Mouse (Mus musculus): ENCODE results near the gene Trp53bp1. TPM values are rescaled to one million over a fixed set of nuclear protein-coding genes. Genes with fewer than 3 reads are reported as not detected.

Trp53bp1 gene
- total RNA-seq, 2 experiments from 2014 or later: 148 to 170 TPM

DNA sequence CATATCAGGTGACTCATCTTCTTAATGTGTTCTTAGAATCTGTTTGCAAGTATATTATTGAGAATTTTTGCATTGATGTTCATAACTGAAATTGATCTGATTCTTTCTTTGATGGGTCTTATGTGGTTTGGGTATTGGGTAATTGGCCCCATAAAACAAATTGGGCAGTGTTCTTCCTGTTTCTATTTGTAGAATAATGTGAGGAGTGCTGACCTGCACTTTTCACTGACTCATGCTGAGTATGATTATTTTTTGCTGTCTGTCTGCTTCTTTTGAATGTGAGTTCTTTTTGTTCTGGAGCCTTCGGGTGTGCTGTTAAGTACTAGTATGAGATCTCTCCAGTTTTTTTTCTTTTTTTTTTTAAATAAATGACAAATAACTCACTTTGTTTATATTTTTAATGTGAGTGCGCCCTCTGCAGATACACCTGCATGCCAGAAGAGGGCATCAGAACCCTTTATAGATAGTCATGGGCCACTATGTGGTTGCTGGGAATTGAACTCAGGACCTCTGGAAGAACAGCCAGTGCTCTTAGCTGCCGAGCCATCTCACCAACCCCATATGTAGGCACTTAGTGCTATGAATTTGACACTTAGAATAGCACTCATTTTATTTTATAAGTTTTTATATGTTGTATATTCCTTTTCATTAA lies 92.3 kb downstream of the Trp53bp1 start:
- intact Hi-C loops (cut with DNase I): no loop called here
- TF ChIP-seq CTCF (IDR thresholded peaks at IDR 0.05): peak; percentile 29
- H3K4me3 ChIP-seq: no peak overlapping the region
- no peak for DNase-seq (ENCODE audit: extremely low spot score in 1 of 2, low spot score in 2 of 2)
- H3K27ac ChIP-seq: no peak overlapping the region

DNA sequence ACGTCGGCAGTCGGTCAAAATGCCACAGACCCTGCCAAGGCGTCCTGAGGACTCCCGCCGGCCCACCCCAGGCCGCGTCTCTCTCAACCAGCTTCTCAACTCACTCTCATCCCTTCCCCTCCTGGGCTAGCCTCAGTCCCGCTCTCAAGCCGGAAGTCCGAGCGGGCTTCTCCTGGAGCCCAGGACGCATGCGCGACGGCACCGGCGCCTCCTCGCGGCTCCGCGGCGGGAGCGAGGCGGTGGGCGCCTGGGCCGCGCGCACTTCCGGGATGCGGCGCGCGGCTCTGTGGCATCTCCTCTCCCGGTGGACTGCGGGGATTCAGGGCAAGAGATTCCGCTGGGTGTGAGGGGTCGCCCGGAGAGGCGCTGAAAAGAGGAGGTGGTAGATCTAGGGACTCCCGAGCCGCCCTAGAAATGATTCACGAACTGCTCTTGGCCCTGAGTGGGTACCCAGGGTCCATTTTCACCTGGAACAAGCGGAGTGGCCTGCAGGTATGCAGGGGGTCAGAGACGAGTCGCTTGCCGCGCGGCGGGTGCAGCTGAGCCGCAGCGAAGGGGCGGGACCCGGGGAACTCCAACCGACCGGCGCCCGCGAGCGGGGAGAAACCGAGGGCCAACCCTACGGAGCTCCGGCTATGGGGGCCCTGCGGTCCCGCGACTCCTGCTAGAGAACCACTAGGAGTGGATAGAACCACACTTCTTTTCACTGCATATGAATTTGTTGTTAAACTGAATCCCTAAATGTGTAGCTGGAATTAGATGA lies 100.0 kb downstream of the Trp53bp1 start, which contains the start of gene Zscan29:
Zscan29 (minus strand) TSS at position 146 of the 763 bp plus-strand sequence.
- DNase-seq (ENCODE audit: extremely low spot score in 1 of 2, low spot score in 2 of 2): peak; percentile 83 to 86
- intact Hi-C loops (cut with DNase I): loop anchor here (1.0 to 5.0 kb wide), 2 partner anchors 31 to 226 kb away; partner anchors contain the start of genes Adal and Lcmt2
- TF ChIP-seq CTCF (IDR thresholded peaks at IDR 0.05): no peak; the same call in 1 of the 2 replicates
- Histone ChIP-seq H3K27ac (peak within 1 kb of the TSS; percentile 80), H3K4me3 (peak within 1 kb of the TSS; percentile 94)

DNA sequence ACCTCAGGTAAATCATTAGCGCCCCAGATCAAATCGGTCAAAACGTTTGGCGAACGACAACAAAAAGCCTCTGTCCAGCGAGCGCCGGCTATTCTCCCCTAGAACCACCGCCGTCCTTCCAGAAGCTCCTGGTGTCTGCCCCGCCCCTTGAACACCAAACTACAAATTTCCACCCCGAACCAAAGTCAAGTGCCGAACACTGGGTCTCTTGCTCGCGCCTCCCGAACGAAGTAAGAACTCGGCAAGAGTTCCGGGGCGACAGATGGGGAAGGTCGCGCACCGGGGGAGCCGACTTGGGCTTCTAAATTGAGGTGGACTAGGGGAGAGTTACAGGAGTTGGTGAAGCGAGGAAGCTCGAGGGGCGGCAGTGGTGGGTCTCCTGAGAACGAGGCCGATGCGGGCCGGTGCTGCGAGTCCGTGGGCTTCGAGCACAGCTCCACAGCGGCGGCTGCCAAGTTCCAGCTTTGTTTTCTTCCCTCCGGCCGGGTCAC lies 100.7 kb downstream of the Trp53bp1 start, which contains the start of gene Tubgcp4:
Tubgcp4 (plus strand) TSS at position 174 of the 491 bp plus-strand sequence.
- peak within 1 kb of the TSS; percentile 80 for H3K27ac ChIP-seq
- TF ChIP-seq CTCF (IDR thresholded peaks at IDR 0.05): no peak
- H3K4me3 ChIP-seq: peak within 1 kb of the TSS; percentile 94
- intact Hi-C loops (cut with DNase I): loop anchor here (1.0 to 5.0 kb wide), 2 partner anchors 30 to 227 kb away; partner anchors contain the start of genes Adal and Lcmt2
- DNase-seq (ENCODE audit: extremely low spot score in 1 of 2, low spot score in 2 of 2): no peak

DNA sequence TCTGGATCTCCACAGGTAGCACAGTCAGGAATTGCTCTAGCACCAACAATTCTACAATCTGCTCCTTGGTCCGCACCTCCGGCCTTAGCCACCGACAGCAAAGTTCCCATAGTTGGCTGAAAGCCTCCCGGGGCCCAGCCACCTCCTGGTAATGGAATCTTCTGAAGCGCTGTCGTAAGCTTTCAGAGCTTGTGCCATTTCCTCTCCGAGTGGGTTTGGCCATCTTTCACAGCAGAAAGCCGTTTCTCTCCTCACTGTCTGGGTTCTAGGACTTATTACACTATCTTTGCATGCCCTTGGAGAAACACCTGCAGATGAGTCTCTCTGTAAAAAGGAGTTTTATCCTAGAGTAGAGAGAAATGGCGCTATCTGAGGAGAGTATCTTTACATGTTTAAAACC lies 101.3 kb downstream of the Trp53bp1 start:
- H3K4me3 ChIP-seq: peak overlapping the region; percentile 94
- no peak overlapping the region for H3K27ac ChIP-seq
- no peak for TF ChIP-seq CTCF (IDR thresholded peaks at IDR 0.05)
- no peak for DNase-seq (ENCODE audit: extremely low spot score in 1 of 2, low spot score in 2 of 2)
- intact Hi-C loops (cut with DNase I): loop anchor here (1.0 to 5.0 kb wide), 2 partner anchors 30 to 227 kb away; partner anchors contain the start of genes Adal and Lcmt2

DNA sequence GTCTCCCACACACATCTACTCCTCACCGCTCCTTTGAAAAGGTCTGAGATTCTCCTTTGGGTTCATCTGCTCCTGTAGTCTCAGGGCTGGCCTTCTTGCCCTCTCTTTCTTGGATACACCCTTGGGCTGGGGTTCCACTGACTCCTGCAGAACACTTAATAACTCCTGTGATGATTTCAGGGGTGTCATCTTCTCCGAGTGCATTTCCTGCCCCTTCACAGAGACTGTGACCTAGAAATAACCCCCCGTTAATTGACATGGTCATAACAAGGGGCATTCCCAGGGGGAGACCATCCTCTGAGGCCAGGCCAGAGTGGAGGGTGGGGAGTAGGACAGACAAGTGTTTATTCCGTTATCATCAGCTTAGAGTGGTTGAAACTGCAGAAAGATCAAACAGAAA lies 102.0 kb downstream of the Trp53bp1 start:
- Histone ChIP-seq H3K27ac (no peak overlapping the region), H3K4me3 (peak overlapping the region; percentile 94)
- TF ChIP-seq CTCF (IDR thresholded peaks at IDR 0.05): no peak
- no peak for DNase-seq (ENCODE audit: extremely low spot score in 1 of 2, low spot score in 2 of 2)
- intact Hi-C loops (cut with DNase I): no loop called here

DNA sequence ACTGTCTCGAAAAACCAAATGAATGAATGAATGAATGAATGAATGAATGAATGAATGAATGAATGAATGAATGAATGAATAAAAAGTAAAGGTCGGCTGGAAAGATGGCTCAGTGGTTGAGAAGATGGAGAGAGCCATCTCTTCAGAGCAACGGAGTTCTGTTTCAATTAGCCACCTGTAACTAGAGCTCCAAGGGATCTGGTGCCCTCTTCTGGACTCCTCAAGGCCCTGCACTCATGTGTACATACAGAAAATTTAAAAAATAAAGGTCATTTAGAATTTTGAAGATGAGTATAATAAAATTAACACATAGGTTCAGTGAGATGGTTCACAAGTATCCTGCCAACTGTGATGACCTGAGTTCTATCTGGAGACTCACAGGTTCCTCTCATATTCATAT lies 118.1 kb downstream of the Trp53bp1 start:
- intact Hi-C loops (cut with DNase I): no loop called here
- H3K27ac ChIP-seq: no peak overlapping the region
- DNase-seq (ENCODE audit: extremely low spot score in 1 of 2, low spot score in 2 of 2): no peak
- H3K4me3 ChIP-seq: no peak overlapping the region
- peak; percentile 21 for TF ChIP-seq CTCF (IDR thresholded peaks at IDR 0.05)

DNA sequence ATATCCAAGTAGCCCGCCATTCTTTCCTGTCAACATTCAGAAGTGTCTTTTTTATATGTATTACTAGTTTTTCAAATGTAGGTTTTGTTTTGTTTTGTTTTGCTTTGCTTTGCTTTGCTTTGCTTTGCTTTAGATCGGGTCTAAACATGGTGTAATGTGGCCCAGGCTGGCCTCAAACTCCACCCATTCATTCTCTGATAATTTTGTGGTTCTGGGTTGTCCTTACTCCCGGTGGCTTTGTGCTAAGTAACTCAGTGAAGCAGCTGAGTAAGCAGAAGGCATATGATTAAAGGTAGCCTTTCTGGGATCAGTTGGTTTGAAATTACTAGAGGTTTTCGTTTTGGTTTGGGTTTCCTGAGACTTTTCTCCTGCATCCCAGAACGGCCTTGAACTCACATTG lies 121.5 kb downstream of the Trp53bp1 start:
- intact Hi-C loops (cut with DNase I): no loop called here
- no peak for TF ChIP-seq CTCF (IDR thresholded peaks at IDR 0.05)
- no peak for DNase-seq (ENCODE audit: extremely low spot score in 1 of 2, low spot score in 2 of 2)
- no peak overlapping the region for H3K4me3 ChIP-seq
- H3K27ac ChIP-seq: no peak overlapping the region

Other genes with a start within 250 kb of the Trp53bp1 start
- gene Epb42, start 234.3 kb downstream of the Trp53bp1 start, total RNA-seq (2021): not detected
- not detected for gene Tgm5, start 185.6 kb downstream of the Trp53bp1 start, total RNA-seq (2021)
- gene Tgm7, start 161.6 kb downstream of the Trp53bp1 start, total RNA-seq (2021): under 1 TPM in 1 of 2 experiments, not detected in 1; 0.16 TPM
- gene Adal, start 131.0 kb downstream of the Trp53bp1 start, total RNA-seq (2021): 10 to 100 TPM; 18.2 to 19.9 TPM
- 1 to 10 TPM; 6.5 to 7.7 TPM for gene Lcmt2, start 130.8 kb downstream of the Trp53bp1 start, total RNA-seq (2021)
- 10 to 100 TPM; 45.7 to 48.6 TPM for gene Tubgcp4, start 100.8 kb downstream of the Trp53bp1 start, total RNA-seq (2021)
- gene Zscan29, start 100.3 kb downstream of the Trp53bp1 start, total RNA-seq (2021): 1 to 10 TPM; 6.1 to 6.3 TPM
- 100 to 1,000 TPM; 610 to 673 TPM for gene Map1a, start 18.2 kb upstream of the Trp53bp1 start, total RNA-seq (2021)
- gene Ppip5k1, start 84.0 kb upstream of the Trp53bp1 start, total RNA-seq (2021): 100 to 1,000 TPM; 134 to 136 TPM
- gene Ckmt1, start 86.3 kb upstream of the Trp53bp1 start, total RNA-seq (2021): 100 to 1,000 TPM; 339 to 354 TPM
- under 1 TPM; 0.11 to 0.12 TPM for gene Strc, start 115.8 kb upstream of the Trp53bp1 start, total RNA-seq (2021)
- gene Pdia3, start 142.4 kb upstream of the Trp53bp1 start, total RNA-seq (2021): 100 to 1,000 TPM; 170 to 202 TPM
- 1 to 10 TPM; 3.6 to 4.2 TPM for gene Catsper2, start 142.4 kb upstream of the Trp53bp1 start, total RNA-seq (2021)
- not detected for gene Ell3, start 172.9 kb upstream of the Trp53bp1 start, total RNA-seq (2021)
- 100 to 1,000 TPM; 152 to 164 TPM for gene Serf2, start 177.8 kb upstream of the Trp53bp1 start, total RNA-seq (2021)
- gene Hypk, start 181.9 kb upstream of the Trp53bp1 start, total RNA-seq (2021): 10 to 100 TPM; 22.7 to 23.1 TPM
- gene Serinc4, start 185.4 kb upstream of the Trp53bp1 start, total RNA-seq (2021): under 1 TPM; 0.21 to 0.54 TPM
- 10 to 100 TPM; 40.9 to 41.5 TPM for gene Mfap1b, start 202.7 kb upstream of the Trp53bp1 start, total RNA-seq (2021)
- gene Mfap1a, start 235.3 kb upstream of the Trp53bp1 start, total RNA-seq (2021): 10 to 100 TPM; 33.3 TPM
- 1 to 10 TPM; 4.5 to 5.5 TPM for gene Wdr76, start 235.3 kb upstream of the Trp53bp1 start, total RNA-seq (2021)

All from left cerebral cortex, adult 2 months (tissue).